Comparison of ENCODE assay signal across 11 mouse cellular contexts in genomic region chr11:6569410-6569777, GRCm38 (mm10). TPM values are rescaled to one million over a fixed set of nuclear protein-coding genes. Genes with fewer than 3 reads are reported as not detected.
DNase-seq lines count a peak whose midpoint lies in the region; ATAC-seq and TF ChIP-seq lines count a peak whose summit lies in the region.
"Had no signal": no experiment of that assay in that cellular context is flagged by ENCODE, and none has a peak within 500 bp of the region (broad histone marks: within the 10 kb centered on the region; RNA-seq: fewer than 3 reads in every experiment).

No protein-coding gene starts in this region.

- H3K9me3 ChIP-seq in intestine, embryonic 15.5 days = no peaks in the 10 kb centered on the region
- no peaks in the 10 kb centered on the region for H3K9me3 ChIP-seq in intestine, embryonic 16.5 days (ENCODE audit: control insufficient read depth, low read length)
- no peaks in the 10 kb centered on the region for H3K9me3 ChIP-seq in hindbrain, embryonic 10.5 days
- H3K9me3 ChIP-seq in midbrain, embryonic 14.5 days (ENCODE audit: control insufficient read depth, low read length) = no peaks in the 10 kb centered on the region
- H3K9me3 ChIP-seq: embryonic facial prominence, embryonic 12.5 days; heart, embryonic 15.5 days; kidney, embryonic 15.5 days had no signal

- no peaks in the 10 kb centered on the region for H3K27me3 ChIP-seq in intestine, embryonic 15.5 days (replicated peaks)
- no peaks in the 10 kb centered on the region for H3K27me3 ChIP-seq in intestine, embryonic 16.5 days (replicated peaks; ENCODE audit: control insufficient read depth, insufficient read depth, low read length)
- no peaks in the 10 kb centered on the region for H3K27me3 ChIP-seq in hindbrain, embryonic 10.5 days (ENCODE audit: insufficient read depth, poor library complexity, severe bottlenecking)
- no peaks in the 10 kb centered on the region for H3K27me3 ChIP-seq in midbrain, embryonic 14.5 days (ENCODE audit: control insufficient read depth, insufficient read depth, low read length)
- no peaks in the 10 kb centered on the region for H3K27me3 ChIP-seq in kidney, adult 2 months (replicated peaks; ENCODE audit: control insufficient read depth, insufficient read depth, low read length)
- H3K27me3 ChIP-seq: embryonic facial prominence, embryonic 12.5 days; heart, embryonic 15.5 days; kidney, embryonic 15.5 days had no signal

- H3K36me3 ChIP-seq in intestine, embryonic 15.5 days = peaks cover 11% of the 10 kb centered on the region; the same call in 1 of the 2 replicates
- peaks cover 2% of the 10 kb centered on the region; the same call in 1 of the 2 replicates for H3K36me3 ChIP-seq in intestine, embryonic 16.5 days (ENCODE audit: control insufficient read depth, insufficient read depth, low read length)
- peaks cover 70% of the 10 kb centered on the region for H3K36me3 ChIP-seq in hindbrain, embryonic 10.5 days
- peaks cover 17% of the 10 kb centered on the region for H3K36me3 ChIP-seq in midbrain, embryonic 14.5 days (ENCODE audit: control insufficient read depth, insufficient read depth, low read length)
- H3K36me3 ChIP-seq in kidney, adult 2 months (ENCODE audit: control insufficient read depth, insufficient read depth, low read length) = no peaks in the 10 kb centered on the region

- no peak for TF ChIP-seq POLR2A in kidney, adult 2 months (IDR thresholded peaks at IDR 0.05; ENCODE audit: low read depth, low read length)

- TF ChIP-seq CTCF in kidney, adult 2 months (conservative IDR thresholded peaks at IDR 0.05; ENCODE audit: insufficient read depth, insufficient read length, low read depth, low read length) = no peak

- no peak overlapping the region for H3K4me3 ChIP-seq in intestine, embryonic 15.5 days (replicated peaks)
- no peak overlapping the region for H3K4me3 ChIP-seq in intestine, embryonic 16.5 days (ENCODE audit: low read length)
- H3K4me3 ChIP-seq in hindbrain, embryonic 10.5 days = no peak overlapping the region
- H3K4me3 ChIP-seq in midbrain, embryonic 14.5 days (replicated peaks; ENCODE audit: low read depth, low read length) = no peak overlapping the region
- H3K4me3 ChIP-seq in kidney, adult 2 months (ENCODE audit: insufficient read depth, low read depth, low read length) = no peak overlapping the region
- H3K4me3 ChIP-seq: embryonic facial prominence, embryonic 12.5 days; heart, embryonic 15.5 days; kidney, embryonic 15.5 days had no signal

- peak; percentile 65 for DNase-seq in adrenal gland, postnatal 10 days
- DNase-seq in hindbrain, embryonic 10.5 days (ENCODE audit: low spot score) = no peak
- DNase-seq in midbrain, embryonic 14.5 days = no peak
- no peak for DNase-seq in right cerebral cortex, adult 18-20 months
- DNase-seq in kidney, adult 2 months = no peak
- no peak for DNase-seq in lung, postnatal 36 days

- H3K9ac ChIP-seq in intestine, embryonic 15.5 days = no peak overlapping the region
- no peak overlapping the region for H3K9ac ChIP-seq in intestine, embryonic 16.5 days (ENCODE audit: low read depth, low read length)
- no peak overlapping the region for H3K9ac ChIP-seq in midbrain, embryonic 14.5 days (replicated peaks; ENCODE audit: low read length)
- H3K9ac ChIP-seq: embryonic facial prominence, embryonic 12.5 days; heart, embryonic 15.5 days; kidney, embryonic 15.5 days had no signal

- peaks cover 13% of the 10 kb centered on the region for H3K4me1 ChIP-seq in intestine, embryonic 15.5 days (replicated peaks)
- H3K4me1 ChIP-seq in intestine, embryonic 16.5 days (ENCODE audit: control insufficient read depth, insufficient read depth, low read length) = peaks cover 13% of the 10 kb centered on the region; the same call in 1 of the 2 replicates
- H3K4me1 ChIP-seq in hindbrain, embryonic 10.5 days (replicated peaks) = peaks cover 10% of the 10 kb centered on the region
- peaks cover 13% of the 10 kb centered on the region for H3K4me1 ChIP-seq in midbrain, embryonic 14.5 days (ENCODE audit: control insufficient read depth, insufficient read depth, low read length)
- no peaks in the 10 kb centered on the region for H3K4me1 ChIP-seq in kidney, adult 2 months (ENCODE audit: control insufficient read depth, insufficient read depth, low read length)
- H3K4me1 ChIP-seq: embryonic facial prominence, embryonic 12.5 days had no signal

- ATAC-seq in intestine, embryonic 15.5 days = peak; percentile 14; the same call in 1 of the 2 replicates
- ATAC-seq in intestine, embryonic 16.5 days = no peak
- ATAC-seq in midbrain, embryonic 14.5 days (ENCODE audit: low FRiP score, low TSS enrichment) = peak; percentile 54

- H3K4me2 ChIP-seq in intestine, embryonic 15.5 days (replicated peaks) = no peak overlapping the region
- no peak overlapping the region for H3K4me2 ChIP-seq in intestine, embryonic 16.5 days (ENCODE audit: low read depth, low read length)
- H3K4me2 ChIP-seq in midbrain, embryonic 14.5 days (ENCODE audit: low read length) = no peak overlapping the region
- H3K4me2 ChIP-seq: embryonic facial prominence, embryonic 12.5 days; heart, embryonic 15.5 days; kidney, embryonic 15.5 days had no signal

- no peak overlapping the region for H3K27ac ChIP-seq in intestine, embryonic 15.5 days
- no peak overlapping the region; the same call in 1 of the 2 replicates for H3K27ac ChIP-seq in intestine, embryonic 16.5 days (ENCODE audit: low read length)
- peak overlapping the region; percentile 36; the same call in 1 of the 2 replicates for H3K27ac ChIP-seq in hindbrain, embryonic 10.5 days
- H3K27ac ChIP-seq in midbrain, embryonic 14.5 days (replicated peaks; ENCODE audit: low read depth, low read length) = peak overlapping the region; percentile 73
- no peak overlapping the region for H3K27ac ChIP-seq in kidney, adult 2 months (ENCODE audit: insufficient read depth, low read depth, low read length)
- H3K27ac ChIP-seq: embryonic facial prominence, embryonic 12.5 days had no signal

- WGBS in intestine, embryonic 15.5 days = 57% methylated on average over 3 of the region's 3 CpGs
- 41% methylated on average over 3 of the region's 3 CpGs for WGBS in intestine, embryonic 16.5 days
- 69% methylated on average over 3 of the region's 3 CpGs for WGBS in hindbrain, embryonic 10.5 days
- 49% methylated on average over 3 of the region's 3 CpGs for WGBS in midbrain, embryonic 14.5 days
- 47% methylated on average over 3 of the region's 3 CpGs for WGBS in kidney, adult 2 months

RNA-seq across cellular contexts. Expression of gene Ccm2, which starts 22.7 kb away (rescaled TPM):
- 73.8 and 76.9 TPM in 2 replicates for polyA plus RNA-seq in intestine, embryonic 15.5 days (2015; fragmentation: Nextera tagmentation; extraction: Ambion mirVana)
- polyA plus RNA-seq in intestine, embryonic 16.5 days (2015; fragmentation: Nextera tagmentation; extraction: Ambion mirVana) = 67.7 and 69.9 TPM in 2 replicates
- 10 to 100 TPM; 46.4 to 47.5 TPM for total RNA-seq in adrenal gland, postnatal 10 days (2021)
- 112 TPM in 2 replicates for polyA plus RNA-seq in hindbrain, embryonic 10.5 days (2016; fragmentation: Nextera tagmentation; extraction: Ambion mirVana)
- polyA plus RNA-seq in midbrain, embryonic 14.5 days (2014; fragmentation: Nextera tagmentation; extraction: Ambion mirVana) = 73.8 and 84.3 TPM in 2 replicates
- 56.1 and 60.8 TPM in 2 replicates for polyA plus RNA-seq in kidney, adult 2 months (2012; rRNA removed)

RNA-seq across cellular contexts. Expression of gene Nacad, which starts 36.5 kb away (rescaled TPM):
- polyA plus RNA-seq in intestine, embryonic 15.5 days (2015; fragmentation: Nextera tagmentation; extraction: Ambion mirVana) = 6.2 and 6.3 TPM in 2 replicates
- polyA plus RNA-seq in intestine, embryonic 16.5 days (2015; fragmentation: Nextera tagmentation; extraction: Ambion mirVana) = 5.5 and 7.1 TPM in 2 replicates
- 1 to 10 TPM; 4.2 to 5.7 TPM for total RNA-seq in adrenal gland, postnatal 10 days (2021)
- polyA plus RNA-seq in hindbrain, embryonic 10.5 days (2016; fragmentation: Nextera tagmentation; extraction: Ambion mirVana) = 21.8 and 56.0 TPM in 2 replicates
- 88.5 and 100.0 TPM in 2 replicates for polyA plus RNA-seq in midbrain, embryonic 14.5 days (2014; fragmentation: Nextera tagmentation; extraction: Ambion mirVana)
- polyA plus RNA-seq in kidney, adult 2 months (2012; rRNA removed) = 2.2 and 2.7 TPM in 2 replicates

RNA-seq across cellular contexts. Expression of gene Myo1g, which starts 48.6 kb away (rescaled TPM):
- 1.8 and 1.9 TPM in 2 replicates for polyA plus RNA-seq in intestine, embryonic 15.5 days (2015; fragmentation: Nextera tagmentation; extraction: Ambion mirVana)
- 2.3 and 3.1 TPM in 2 replicates for polyA plus RNA-seq in intestine, embryonic 16.5 days (2015; fragmentation: Nextera tagmentation; extraction: Ambion mirVana)
- 1 to 10 TPM; 6.3 to 6.5 TPM for total RNA-seq in adrenal gland, postnatal 10 days (2021)
- 1.1 TPM in 2 replicates for polyA plus RNA-seq in hindbrain, embryonic 10.5 days (2016; fragmentation: Nextera tagmentation; extraction: Ambion mirVana)
- 0.15 and 0.37 TPM in 2 replicates for polyA plus RNA-seq in midbrain, embryonic 14.5 days (2014; fragmentation: Nextera tagmentation; extraction: Ambion mirVana)
- 3.2 and 10.3 TPM in 2 replicates for polyA plus RNA-seq in kidney, adult 2 months (2012; rRNA removed)

RNA-seq across cellular contexts. Expression of gene Tbrg4, which starts 56.5 kb away (rescaled TPM):
- polyA plus RNA-seq in intestine, embryonic 15.5 days (2015; fragmentation: Nextera tagmentation; extraction: Ambion mirVana) = 56.3 and 57.6 TPM in 2 replicates
- polyA plus RNA-seq in intestine, embryonic 16.5 days (2015; fragmentation: Nextera tagmentation; extraction: Ambion mirVana) = 64.0 and 64.2 TPM in 2 replicates
- total RNA-seq in adrenal gland, postnatal 10 days (2021) = 10 to 100 TPM; 86.9 to 95.1 TPM
- polyA plus RNA-seq in hindbrain, embryonic 10.5 days (2016; fragmentation: Nextera tagmentation; extraction: Ambion mirVana) = 59.5 and 62.2 TPM in 2 replicates
- polyA plus RNA-seq in midbrain, embryonic 14.5 days (2014; fragmentation: Nextera tagmentation; extraction: Ambion mirVana) = 28.1 and 30.2 TPM in 2 replicates
- 73.9 and 85.3 TPM in 2 replicates for polyA plus RNA-seq in kidney, adult 2 months (2012; rRNA removed)

Comparison
In these comparisons a context has a peak if more than half of its experiments do, and no peak if none do; other contexts are left out.
1. H3K27ac ChIP-seq: peak in hindbrain, embryonic 10.5 days (single experiment) and midbrain, embryonic 14.5 days (single experiment); none in intestine, embryonic 15.5 days (single experiment), intestine, embryonic 16.5 days (single experiment) and kidney, adult 2 months (single experiment).